Mouse (Mus musculus): ENCODE measurements at regions not wholly inside any gene's neighbourhood (a gene's known extent, or its start where the extent isn't known, plus 50 kb on each side); places are given as distances from the start of the nearest gene placed in this dataset.

DNA sequence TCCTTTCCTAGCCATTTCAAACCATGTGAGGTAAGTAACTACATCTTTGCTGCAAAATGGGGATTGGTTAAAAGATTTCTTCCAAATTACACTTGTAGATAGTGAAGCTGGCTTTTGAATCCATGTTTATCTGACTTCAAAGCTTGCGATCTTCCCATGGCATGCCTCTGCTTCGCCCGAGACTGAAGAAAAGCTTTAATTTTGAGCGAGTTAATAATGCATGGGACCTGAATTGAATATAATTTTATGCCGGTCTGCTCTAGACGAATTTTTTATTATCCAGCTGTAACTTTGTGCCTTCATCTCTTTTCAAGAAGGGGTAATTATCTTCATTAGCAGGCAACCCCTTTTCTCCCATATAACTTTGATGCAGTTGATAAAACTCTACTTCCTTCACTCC, 724.7 kb downstream of the D3Ertd751e start:
- no peak for DNase-seq (ENCODE audit: low read depth, low spot score)

DNA sequence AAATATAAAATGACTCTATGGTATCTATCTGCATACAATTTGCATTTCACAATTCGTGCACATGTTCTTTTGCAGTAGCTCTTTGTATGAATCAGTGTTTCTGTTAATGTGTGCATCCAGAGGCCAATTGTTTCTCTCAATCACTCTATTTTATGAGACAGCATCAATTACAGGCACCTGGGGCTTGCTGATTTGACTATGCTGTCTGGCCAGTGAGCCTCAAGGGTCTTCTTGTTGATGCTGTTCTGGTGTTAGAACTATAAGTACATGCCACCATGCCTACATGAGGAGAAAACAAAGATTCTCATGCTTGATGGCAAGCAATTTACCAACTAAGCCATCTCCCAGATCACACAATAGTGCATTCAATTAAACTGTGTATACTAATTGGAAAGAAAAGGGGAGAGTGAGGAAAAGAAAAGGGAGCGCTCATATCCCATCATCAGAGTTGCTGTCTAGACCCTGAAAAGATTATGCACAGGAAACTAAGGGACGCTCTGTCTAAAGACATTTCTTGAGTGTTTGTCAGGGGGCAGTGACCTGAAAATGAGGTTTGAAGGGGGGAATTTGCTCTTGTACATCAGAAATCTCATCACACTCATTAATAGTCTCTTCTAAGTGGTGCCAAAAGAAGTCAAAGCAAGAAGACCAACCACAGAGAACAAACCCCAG, 772.6 kb downstream of the D3Ertd751e start:
- DNase-seq (ENCODE audit: low read depth, low spot score) (no peak), ATAC-seq (no peak)
- in situ Hi-C loops (cut with MboI; ENCODE audit: low pct_unique_long_range_greater_than_20kb), result no loop called here
- POLR2A ChIA-PET, result no interaction called here
- H3K27me3 ChIP-seq, result no peaks in the 10 kb centered on the region
- TF ChIP-seq CTCF (IDR thresholded peaks at IDR 0.05), result no peak
- CTCF ChIA-PET, result no interaction called here

More for the DNA sequence above, 724.7 kb downstream of the D3Ertd751e start:
- H3K27me3 ChIP-seq, result peaks cover 5% of the 10 kb centered on the region
- in situ Hi-C loops (cut with MboI; ENCODE audit: low pct_unique_long_range_greater_than_20kb), result no loop called here
- ChIA-PET CTCF (interaction anchor here (1.1 kb wide), 1 partner anchor 44 kb away, joined by 3 read pairs; no protein-coding TSS in a partner anchor), POLR2A (no interaction called here)
- no peak for ATAC-seq
- no peak for TF ChIP-seq CTCF (IDR thresholded peaks at IDR 0.05)

DNA sequence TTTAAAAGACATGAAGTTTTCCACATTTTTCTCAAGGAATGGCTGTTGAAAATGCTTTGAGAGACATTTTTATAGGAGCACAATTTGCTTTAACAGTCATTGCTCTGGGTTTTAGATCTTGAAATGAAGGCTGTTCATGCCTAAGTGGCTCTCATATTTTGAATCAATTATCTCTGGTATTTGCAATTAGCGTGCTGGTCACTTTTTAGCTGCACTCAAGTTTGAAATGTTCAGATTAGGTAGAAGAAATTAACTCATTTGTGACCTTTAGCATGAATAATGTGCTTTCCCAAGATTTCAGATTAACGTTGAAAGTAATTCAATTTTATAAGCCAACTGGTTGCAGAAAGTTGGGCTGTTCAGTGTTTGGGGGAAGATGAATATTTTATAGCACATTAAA, 773.9 kb downstream of the D3Ertd751e start:
- H3K27me3 ChIP-seq, result no peaks in the 10 kb centered on the region
- CTCF ChIA-PET, result no interaction called here

DNA sequence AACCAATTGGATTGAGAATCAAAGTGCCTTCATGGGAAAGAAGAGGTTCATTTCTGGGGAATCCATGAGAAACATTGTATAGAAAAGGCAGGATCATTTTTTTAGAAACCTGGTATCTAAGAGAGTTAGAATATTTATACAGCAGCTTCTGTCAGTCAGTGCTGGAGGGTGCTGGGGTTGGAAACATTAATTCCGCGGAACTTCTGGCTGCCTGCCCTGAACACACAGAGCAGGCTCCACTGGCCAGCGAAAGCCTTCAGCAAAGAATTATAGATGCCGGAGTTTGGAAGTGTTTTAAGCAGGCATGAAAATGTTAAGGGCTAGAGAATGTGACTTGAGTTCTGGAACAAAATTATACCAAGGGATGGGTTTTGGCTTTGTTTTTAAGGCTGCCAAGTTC, 789.0 kb downstream of the D3Ertd751e start:
- CTCF ChIA-PET, result no interaction called here
- DNase-seq (ENCODE audit: low read depth, low spot score), result no peak
- no peak for TF ChIP-seq CTCF (IDR thresholded peaks at IDR 0.05)
- POLR2A ChIA-PET, result no interaction called here
- peaks cover 3% of the 10 kb centered on the region for H3K27me3 ChIP-seq
- in situ Hi-C loops (cut with MboI; ENCODE audit: low pct_unique_long_range_greater_than_20kb), result no loop called here
- no peak for ATAC-seq

More for the DNA sequence above, 773.9 kb downstream of the D3Ertd751e start:
- in situ Hi-C loops (cut with MboI; ENCODE audit: low pct_unique_long_range_greater_than_20kb), result no loop called here
- no peak for DNase-seq (ENCODE audit: low read depth, low spot score)
- TF ChIP-seq CTCF (IDR thresholded peaks at IDR 0.05), result no peak
- no peak for ATAC-seq
- POLR2A ChIA-PET, result no interaction called here

DNA sequence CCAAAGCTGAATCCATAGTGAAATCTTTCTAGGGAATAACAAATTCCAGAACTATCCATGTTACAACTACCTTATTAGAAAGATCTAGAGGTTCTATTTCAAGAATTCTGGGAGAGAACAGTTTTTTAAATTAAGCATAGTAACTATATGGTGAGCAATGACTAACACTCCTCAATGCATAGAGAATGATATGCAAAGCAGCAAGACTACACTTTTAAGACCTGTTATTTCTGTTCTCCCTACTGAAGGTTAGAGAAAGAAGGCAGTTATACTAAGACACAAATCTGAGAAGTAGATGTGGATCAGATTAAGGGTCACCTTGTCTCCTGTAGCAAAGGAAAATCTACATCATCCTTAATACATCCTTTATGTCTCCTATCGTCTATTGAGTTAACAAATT, 824.3 kb downstream of the D3Ertd751e start:
- POLR2A ChIA-PET, result no interaction called here
- in situ Hi-C loops (cut with MboI; ENCODE audit: low pct_unique_long_range_greater_than_20kb), result no loop called here
- no peaks in the 10 kb centered on the region for H3K27me3 ChIP-seq
- ATAC-seq (no peak), DNase-seq (ENCODE audit: low read depth, low spot score) (no peak)
- TF ChIP-seq CTCF (IDR thresholded peaks at IDR 0.05), result no peak
- CTCF ChIA-PET, result no interaction called here

DNA sequence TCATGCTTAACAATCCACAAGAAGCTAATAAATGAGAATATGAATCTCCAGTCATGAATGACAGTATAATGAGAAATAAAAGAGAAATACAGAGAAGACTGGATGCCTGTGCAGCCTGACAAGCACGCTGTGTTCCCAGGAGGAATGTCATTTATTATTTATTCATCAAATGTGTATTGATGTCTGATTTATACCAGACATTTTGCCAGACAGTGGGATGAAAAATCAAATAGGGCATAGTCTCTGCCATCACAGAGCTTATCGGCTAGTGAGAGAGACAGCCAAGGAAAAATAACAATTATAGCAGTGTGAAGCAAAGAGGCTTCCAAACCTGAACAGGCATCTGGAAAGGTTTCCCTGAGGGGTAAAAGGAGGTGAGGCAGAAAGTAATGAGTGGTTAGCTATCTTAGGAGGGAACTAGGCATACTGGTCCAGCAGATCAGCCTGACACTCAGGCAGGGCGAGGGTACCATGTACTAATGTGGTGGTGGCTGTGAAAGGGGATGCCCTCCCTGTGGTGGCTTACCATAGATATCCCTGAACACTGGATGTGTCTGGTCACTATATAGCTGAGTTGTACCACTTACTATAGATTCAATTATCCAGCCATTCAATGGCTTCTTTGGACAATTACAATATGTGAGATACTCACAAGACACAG, 828.1 kb downstream of the D3Ertd751e start:
- no peaks in the 10 kb centered on the region for H3K27me3 ChIP-seq
- no peak for DNase-seq (ENCODE audit: low read depth, low spot score)
- POLR2A ChIA-PET, result no interaction called here
- CTCF ChIA-PET, result interaction anchor here (1.2 to 1.5 kb wide), 2 partner anchors 10 to 36 kb away, joined by 3 read pairs; no protein-coding TSS in a partner anchor
- in situ Hi-C loops (cut with MboI; ENCODE audit: low pct_unique_long_range_greater_than_20kb), result no loop called here
- TF ChIP-seq CTCF (IDR thresholded peaks at IDR 0.05), result no peak
- ATAC-seq, result no peak

DNA sequence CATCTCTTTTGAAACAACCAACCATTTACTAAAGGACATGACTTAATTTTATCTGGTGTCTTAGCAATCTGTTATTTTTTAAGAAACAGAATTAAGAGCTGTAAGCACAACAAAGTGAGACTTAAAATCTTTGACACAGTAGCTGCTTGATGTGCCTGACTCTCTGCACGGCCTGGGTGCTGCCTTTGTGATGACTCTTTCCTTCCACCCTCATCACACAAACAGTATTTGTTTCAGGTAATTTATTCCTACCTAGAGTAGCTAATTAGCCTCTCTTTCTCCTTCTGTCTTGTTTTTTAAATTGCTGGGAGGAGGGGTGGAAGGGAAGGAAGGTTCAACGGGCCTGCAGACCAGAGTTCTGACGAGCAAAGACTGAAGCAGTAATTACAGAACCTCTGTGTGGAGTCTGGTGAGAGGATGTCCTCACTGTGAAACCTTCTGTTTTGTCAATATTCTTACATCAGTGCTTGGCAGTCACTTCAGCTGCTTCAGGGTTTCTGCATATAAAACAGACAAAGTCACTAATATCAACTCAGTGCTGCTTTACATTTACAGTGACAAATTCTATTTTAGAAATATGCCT, 829.6 kb downstream of the D3Ertd751e start:
- POLR2A ChIA-PET, result no interaction called here

DNA sequence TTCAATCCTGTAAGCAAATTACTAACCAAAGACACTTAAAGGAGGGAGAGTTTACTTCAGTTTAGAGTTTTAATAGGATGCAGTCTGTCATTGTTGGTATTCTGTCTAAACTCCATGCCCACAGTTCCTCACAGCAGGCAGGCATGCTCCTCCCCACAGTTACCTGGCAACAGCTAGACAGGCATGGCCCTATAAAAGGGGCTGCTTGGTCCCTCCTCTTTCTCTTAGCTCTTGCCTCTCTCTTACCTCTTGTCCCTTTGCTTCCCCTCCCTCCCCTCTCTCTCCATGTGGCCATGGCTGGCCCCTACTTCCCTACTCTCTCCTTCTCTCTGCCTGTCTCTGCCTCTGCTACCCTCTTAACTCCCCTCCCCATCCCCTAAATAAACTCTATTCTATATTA, 830.7 kb downstream of the D3Ertd751e start:
- no peaks in the 10 kb centered on the region for H3K27me3 ChIP-seq
- ChIA-PET CTCF (interaction anchor here (1.0 kb wide), 2 partner anchors 37 to 59 kb away, joined by 3 read pairs; no protein-coding TSS in a partner anchor), POLR2A (no interaction called here)
- in situ Hi-C loops (cut with MboI; ENCODE audit: low pct_unique_long_range_greater_than_20kb), result no loop called here
- DNase-seq (ENCODE audit: low read depth, low spot score) (no peak), ATAC-seq (no peak)
- no peak for TF ChIP-seq CTCF (IDR thresholded peaks at IDR 0.05)

More for the DNA sequence above, 829.6 kb downstream of the D3Ertd751e start:
- in situ Hi-C loops (cut with MboI; ENCODE audit: low pct_unique_long_range_greater_than_20kb), result no loop called here
- ATAC-seq (no peak), DNase-seq (ENCODE audit: low read depth, low spot score) (no peak)
- TF ChIP-seq CTCF (IDR thresholded peaks at IDR 0.05), result no peak
- no peaks in the 10 kb centered on the region for H3K27me3 ChIP-seq
- CTCF ChIA-PET, result interaction anchor here (1.0 kb wide), 1 partner anchor 38 kb away, joined by 3 read pairs; no protein-coding TSS in a partner anchor

DNA sequence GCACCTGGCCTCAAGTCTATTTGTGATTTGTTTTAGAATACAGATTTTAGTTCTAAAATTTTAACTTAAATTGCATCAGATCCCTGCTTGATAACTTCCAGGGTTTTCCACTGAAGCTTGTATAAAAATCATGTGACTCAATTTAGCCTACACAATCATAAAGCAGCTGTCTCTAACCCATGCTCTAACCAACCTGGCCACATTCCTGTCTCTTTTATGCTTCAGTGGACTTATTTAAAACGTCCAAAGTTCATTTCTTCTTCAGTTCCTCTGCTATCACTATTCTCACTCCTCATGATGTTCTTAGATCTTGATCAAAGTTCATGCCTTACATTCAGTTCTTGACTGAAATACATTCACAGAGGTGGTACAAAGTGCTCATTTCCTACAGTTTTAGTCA, 839.9 kb downstream of the D3Ertd751e start:
- in situ Hi-C loops (cut with MboI; ENCODE audit: low pct_unique_long_range_greater_than_20kb), result no loop called here
- TF ChIP-seq CTCF (IDR thresholded peaks at IDR 0.05), result no peak
- POLR2A ChIA-PET, result no interaction called here

DNA sequence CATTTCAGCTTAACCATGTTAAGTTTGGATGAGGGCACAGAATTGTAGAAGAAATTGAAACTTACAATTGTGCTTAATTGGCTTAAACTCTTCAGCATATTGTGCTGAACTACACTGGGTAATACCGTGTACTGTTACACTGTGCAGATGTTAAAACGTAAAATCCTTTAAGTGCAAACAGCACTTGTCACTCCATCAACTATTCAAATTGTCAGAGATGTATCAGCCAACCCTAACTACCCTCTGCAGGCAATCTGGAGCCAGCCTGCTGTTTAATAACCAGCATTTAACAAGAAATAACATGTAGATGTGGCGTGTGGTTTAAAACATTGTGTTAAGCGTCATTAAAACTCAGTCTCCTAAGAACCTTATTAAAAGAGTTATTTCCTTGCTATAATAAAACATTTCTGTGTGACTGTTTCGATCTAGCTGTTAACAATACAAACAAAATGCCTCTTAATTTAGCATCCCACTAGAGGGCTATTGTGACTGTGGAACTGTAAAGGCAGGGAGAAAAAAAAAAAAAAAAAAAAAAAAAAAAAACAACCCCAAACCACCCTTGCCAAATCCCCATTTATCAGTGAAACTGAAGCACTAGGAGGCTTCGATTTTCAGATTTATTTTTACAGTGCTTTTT, 845.0 kb downstream of the D3Ertd751e start:
- DNase-seq (ENCODE audit: low read depth, low spot score) (no peak), ATAC-seq (no peak)
- TF ChIP-seq CTCF (IDR thresholded peaks at IDR 0.05), result no peak
- H3K27me3 ChIP-seq, result no peaks in the 10 kb centered on the region
- in situ Hi-C loops (cut with MboI; ENCODE audit: low pct_unique_long_range_greater_than_20kb), result no loop called here
- CTCF ChIA-PET, result no interaction called here
- POLR2A ChIA-PET, result no interaction called here

More for the DNA sequence above, 839.9 kb downstream of the D3Ertd751e start:
- no peaks in the 10 kb centered on the region for H3K27me3 ChIP-seq
- ATAC-seq (no peak), DNase-seq (ENCODE audit: low read depth, low spot score) (no peak)
- CTCF ChIA-PET, result no interaction called here

DNA sequence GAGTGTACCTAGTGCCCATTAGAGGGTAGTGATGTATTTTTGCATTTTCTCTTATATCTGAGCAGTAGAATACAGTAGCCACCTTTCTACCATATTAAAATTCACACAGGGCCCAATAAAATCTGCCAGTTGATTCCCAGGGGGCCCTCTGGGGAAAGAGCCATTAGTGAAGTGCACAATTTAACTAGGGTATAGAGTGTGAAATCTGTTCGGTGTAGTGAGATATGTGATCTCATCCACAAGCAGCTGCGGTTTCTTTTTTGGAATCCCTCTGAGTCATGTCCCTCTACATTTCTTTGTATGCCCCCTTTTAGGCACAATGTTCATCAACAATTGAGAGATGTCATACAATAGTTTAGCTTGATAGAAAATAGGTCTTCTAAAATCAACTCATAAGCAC, 847.1 kb downstream of the D3Ertd751e start:
- CTCF ChIA-PET, result no interaction called here
- in situ Hi-C loops (cut with MboI; ENCODE audit: low pct_unique_long_range_greater_than_20kb), result no loop called here
- no peak for TF ChIP-seq CTCF (IDR thresholded peaks at IDR 0.05)
- DNase-seq (ENCODE audit: low read depth, low spot score) (no peak), ATAC-seq (no peak)
- POLR2A ChIA-PET, result no interaction called here
- no peaks in the 10 kb centered on the region for H3K27me3 ChIP-seq

Measured in Patski (cell line).